Mouse (Mus musculus) layer of hippocampus, adult 9-11 months (tissue): ENCODE measurements at regions not wholly inside any gene's neighbourhood (a gene's known extent, or its start where the extent isn't known, plus 50 kb on each side); places are given as distances from the start of the nearest gene placed in this dataset.
A peak's percentile ranks its signal among the peaks of the same experiment; 100 is the strongest.

Experiments
- DNase-seq: peaks from one replicate; pipeline ENCODE4 v3.0.0; 2022

GRCm38 (mm10) chr2:143305747-143306570 is 227.7 kb downstream of the Otor start:
- DNase-seq = peak; percentile 39

- no peak for DNase-seq
These were observed 228.3 kb downstream of the Otor start for GRCm38 (mm10) chr2:143306571-143306925.

GRCm38 (mm10) chr2:143325486-143325885 is 220.5 kb upstream of the Pcsk2 start:
- no peak for DNase-seq

- no peak for DNase-seq
These were observed 213.9 kb upstream of the Pcsk2 start for GRCm38 (mm10) chr2:143332071-143332470.

- DNase-seq = no peak
These were observed 205.6 kb upstream of the Pcsk2 start for GRCm38 (mm10) chr2:143340364-143340763.

GRCm38 (mm10) chr2:143364193-143364592 is 181.8 kb upstream of the Pcsk2 start:
- peak; percentile 18 for DNase-seq

- no peak for DNase-seq
These were observed 180.0 kb upstream of the Pcsk2 start for GRCm38 (mm10) chr2:143365976-143366375.
